Comparison of ENCODE assay signal across 8 mouse cellular contexts in the genomic region with DNA sequence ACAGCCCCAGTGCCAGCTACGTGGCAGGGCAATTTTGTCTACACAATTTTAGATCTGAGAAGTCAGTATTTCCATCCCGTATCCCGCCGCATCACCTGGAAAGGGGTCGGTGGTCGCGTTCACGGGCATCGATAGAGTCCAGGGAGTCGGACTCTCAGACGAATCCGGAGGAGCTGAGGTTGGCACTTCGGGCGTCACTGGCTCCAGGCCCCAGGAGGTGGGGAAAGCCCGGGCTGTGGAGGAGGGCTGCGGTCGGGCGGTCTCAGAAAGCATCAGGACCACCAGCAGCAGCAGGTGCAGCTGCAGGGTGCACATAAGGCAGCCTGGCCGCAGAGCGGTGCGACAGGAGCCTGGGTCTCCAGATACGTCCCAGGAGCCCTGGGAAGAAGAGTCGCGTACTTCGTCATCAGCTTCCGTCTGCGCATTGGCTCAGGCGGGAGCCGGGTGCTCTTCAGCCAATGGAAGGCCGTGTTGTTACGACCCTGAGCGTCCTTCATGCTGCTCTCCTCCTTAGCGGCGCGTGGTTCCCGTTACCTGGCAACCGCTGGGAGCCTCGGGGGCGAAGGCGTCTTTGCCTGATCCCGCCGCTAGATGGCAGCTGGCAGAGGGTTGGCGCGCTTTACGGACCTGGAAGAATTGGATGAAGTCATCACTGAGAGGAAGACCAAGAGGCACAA. TPM values are rescaled to one million over a fixed set of nuclear protein-coding genes. Genes with fewer than 3 reads are reported as not detected.
A peak's percentile ranks its signal among the peaks of the same experiment; 100 is the strongest.
DNase-seq lines count a peak whose midpoint lies in the region; ATAC-seq and TF ChIP-seq lines count a peak whose summit lies in the region.

Gene Tctn3 (minus strand): TSS at position 404 of the 677 bp plus-strand sequence.
Gene Entpd1 (plus strand): TSS at position 537 of the 677 bp plus-strand sequence.

- TF ChIP-seq CTCF in heart, adult 2 months (IDR thresholded peaks at IDR 0.05) = peak; percentile 94

- H3K9ac ChIP-seq in embryonic facial prominence, embryonic 14.5 days (ENCODE audit: low read depth, low read length) = peak within 1 kb of the TSS; percentile 75
- peak within 1 kb of the TSS; percentile 79 for H3K9ac ChIP-seq in heart, adult 2 months (ENCODE audit: low read depth, low read length)
- peak within 1 kb of the TSS; percentile 72 for H3K9ac ChIP-seq in limb, embryonic 13.5 days
- peak within 1 kb of the TSS; percentile 81 for H3K9ac ChIP-seq in midbrain, embryonic 16.5 days (ENCODE audit: low read depth, low read length)

- H3K36me3 ChIP-seq in embryonic facial prominence, embryonic 14.5 days (ENCODE audit: control insufficient read depth, insufficient read depth, low read length) = peaks cover 28% of the 10 kb centered on the region
- no peaks in the 10 kb centered on the region for H3K36me3 ChIP-seq in heart, adult 2 months (ENCODE audit: control insufficient read depth, insufficient read depth, low read length)
- H3K36me3 ChIP-seq in limb, embryonic 13.5 days = peaks cover 29% of the 10 kb centered on the region
- H3K36me3 ChIP-seq in midbrain, embryonic 16.5 days (ENCODE audit: control insufficient read depth, insufficient read depth, low read length) = peaks cover 17% of the 10 kb centered on the region

- H3K4me1 ChIP-seq in embryonic facial prominence, embryonic 14.5 days (ENCODE audit: control insufficient read depth, insufficient read depth, low read length) = peaks cover 4% of the 10 kb centered on the region; the same call in 1 of the 2 replicates
- H3K4me1 ChIP-seq in heart, adult 2 months (ENCODE audit: control insufficient read depth, insufficient read depth, low read length) = no peaks in the 10 kb centered on the region
- peaks cover 6% of the 10 kb centered on the region for H3K4me1 ChIP-seq in limb, embryonic 13.5 days
- peaks cover 6% of the 10 kb centered on the region for H3K4me1 ChIP-seq in midbrain, embryonic 16.5 days (ENCODE audit: control insufficient read depth, insufficient read depth, low read length)

- H3K4me3 ChIP-seq in embryonic facial prominence, embryonic 14.5 days (ENCODE audit: low read depth, low read length) = peak within 1 kb of the TSS; percentile 78
- H3K4me3 ChIP-seq in heart, adult 2 months = peak within 1 kb of the TSS; percentile 91
- peak within 1 kb of the TSS; percentile 82 for H3K4me3 ChIP-seq in limb, embryonic 13.5 days
- peak within 1 kb of the TSS; percentile 86 for H3K4me3 ChIP-seq in midbrain, embryonic 16.5 days (ENCODE audit: low read depth, low read length)

- no peaks in the 10 kb centered on the region for H3K9me3 ChIP-seq in embryonic facial prominence, embryonic 14.5 days (ENCODE audit: control insufficient read depth, low read length)
- no peaks in the 10 kb centered on the region for H3K9me3 ChIP-seq in limb, embryonic 13.5 days
- H3K9me3 ChIP-seq in midbrain, embryonic 16.5 days (replicated peaks; ENCODE audit: control insufficient read depth, low read length, poor library complexity, severe bottlenecking) = no peaks in the 10 kb centered on the region

- TF ChIP-seq POLR2A in heart, adult 2 months (IDR thresholded peaks at IDR 0.05; ENCODE audit: insufficient read depth, low read depth, low read length) = peak; percentile 77

- intact Hi-C loops in heart, adult 2 months (cut with DNase I) = loop anchor here (1.0 to 5.0 kb wide), 2 partner anchors 50 to 110 kb away; no protein-coding TSS in a partner anchor

- H3K27ac ChIP-seq in embryonic facial prominence, embryonic 14.5 days (replicated peaks; ENCODE audit: low read depth, low read length) = no peak within 1 kb of the TSS
- H3K27ac ChIP-seq in heart, adult 2 months = peak within 1 kb of the TSS; percentile 78
- no peak within 1 kb of the TSS for H3K27ac ChIP-seq in limb, embryonic 13.5 days
- peak within 1 kb of the TSS; percentile 74 for H3K27ac ChIP-seq in midbrain, embryonic 16.5 days (ENCODE audit: low read length)

- peak; percentile 99 for DNase-seq in 3T3-L1 (ENCODE audit: low read depth, low spot score)
- DNase-seq in adrenal gland, postnatal 4 days (ENCODE audit: low spot score in 2 of 2) = peak; percentile 85 to 92
- DNase-seq in embryonic facial prominence, embryonic 14.5 days (ENCODE audit: low spot score) = peak; percentile 99
- peak; percentile 94 to 97 for DNase-seq in heart, adult 2 months
- peak; percentile 95 to 96 for DNase-seq in kidney, adult 8-10 months
- peak; percentile 84 to 95 for DNase-seq in spleen, postnatal 10 days (ENCODE audit: low spot score in 2 of 2)

- peak within 1 kb of the TSS; percentile 82 for H3K4me2 ChIP-seq in embryonic facial prominence, embryonic 14.5 days (ENCODE audit: low read depth, low read length)
- peak within 1 kb of the TSS; percentile 79 for H3K4me2 ChIP-seq in limb, embryonic 13.5 days (replicated peaks)
- peak within 1 kb of the TSS; percentile 96 for H3K4me2 ChIP-seq in midbrain, embryonic 16.5 days (ENCODE audit: low read length)

- no peaks in the 10 kb centered on the region for H3K27me3 ChIP-seq in embryonic facial prominence, embryonic 14.5 days (replicated peaks; ENCODE audit: control insufficient read depth, insufficient read depth, low read length)
- no peaks in the 10 kb centered on the region for H3K27me3 ChIP-seq in heart, adult 2 months (ENCODE audit: control insufficient read depth, insufficient read depth, low read length)
- peaks cover 4% of the 10 kb centered on the region; the same call in 1 of the 2 replicates for H3K27me3 ChIP-seq in limb, embryonic 13.5 days
- H3K27me3 ChIP-seq in midbrain, embryonic 16.5 days (ENCODE audit: control insufficient read depth, insufficient read depth, low read depth, low read length) = no peaks in the 10 kb centered on the region

- under 1% methylated on average over 41 of the region's 45 CpGs for WGBS in embryonic facial prominence, embryonic 14.5 days
- 0% methylated on average over 45 of the region's 45 CpGs for WGBS in heart, adult 2 months
- under 1% methylated on average over 45 of the region's 45 CpGs for WGBS in limb, embryonic 13.5 days
- under 1% methylated on average over 45 of the region's 45 CpGs for WGBS in midbrain, embryonic 16.5 days

- ATAC-seq in embryonic facial prominence, embryonic 14.5 days (ENCODE audit: low read depth) = peak; percentile 100
- peak; percentile 100 for ATAC-seq in limb, embryonic 13.5 days (ENCODE audit: low FRiP score, low read depth)
- peak; percentile 100 for ATAC-seq in midbrain, embryonic 16.5 days

- TF ChIP-seq EP300 in heart, adult 2 months (IDR thresholded peaks at IDR 0.05; ENCODE audit: insufficient read depth, low read depth, low read length) = peak; percentile 97

- H3K79me2 ChIP-seq in heart, adult 2 months (replicated peaks; ENCODE audit: control insufficient read depth, insufficient read depth, low read length) = no peaks in the 10 kb centered on the region

RNA-seq across cellular contexts. Expression of gene Tctn3, which starts in this region (rescaled TPM):
- total RNA-seq in adrenal gland, postnatal 4 days (2021) = 1 to 10 TPM; 9.1 to 9.3 TPM
- polyA plus RNA-seq in embryonic facial prominence, embryonic 14.5 days (2014; fragmentation: Nextera tagmentation; extraction: Ambion mirVana) = 10.5 and 11.6 TPM in 2 replicates
- 1 to 10 TPM; 6.5 to 7.6 TPM for total RNA-seq in heart, adult 2 months (2021)
- 7.7 and 10.5 TPM in 2 replicates for polyA plus RNA-seq in heart, adult 2 months (2012; rRNA removed)
- 13.4 and 14.6 TPM in 2 replicates for polyA plus RNA-seq in limb, embryonic 13.5 days (2015; fragmentation: Nextera tagmentation; extraction: Ambion mirVana)
- 16.8 and 17.7 TPM in 2 replicates for polyA plus RNA-seq in midbrain, embryonic 16.5 days (2015; fragmentation: Nextera tagmentation; extraction: Ambion mirVana)

RNA-seq across cellular contexts. Expression of gene Entpd1, which starts in this region (rescaled TPM):
- 10 to 100 TPM; 34.7 to 37.2 TPM for total RNA-seq in adrenal gland, postnatal 4 days (2021)
- polyA plus RNA-seq in embryonic facial prominence, embryonic 14.5 days (2014; fragmentation: Nextera tagmentation; extraction: Ambion mirVana) = 15.7 and 18.3 TPM in 2 replicates
- 10 to 100 TPM; 22.1 to 26.4 TPM for total RNA-seq in heart, adult 2 months (2021)
- polyA plus RNA-seq in heart, adult 2 months (2012; rRNA removed) = 13.0 and 18.6 TPM in 2 replicates
- 5.5 and 7.0 TPM in 2 replicates for polyA plus RNA-seq in limb, embryonic 13.5 days (2015; fragmentation: Nextera tagmentation; extraction: Ambion mirVana)
- 8.2 and 8.6 TPM in 2 replicates for polyA plus RNA-seq in midbrain, embryonic 16.5 days (2015; fragmentation: Nextera tagmentation; extraction: Ambion mirVana)

Comparison
In these comparisons a context has a peak if more than half of its experiments do, and no peak if none do; other contexts are left out.
1. H3K27ac ChIP-seq: peak in heart, adult 2 months (single experiment) and midbrain, embryonic 16.5 days (single experiment); none in embryonic facial prominence, embryonic 14.5 days (single experiment) and limb, embryonic 13.5 days (single experiment).
2. Peak in every context shown above with its lines, with median percentiles within 50 percentile points of each other: DNase-seq, ATAC-seq, H3K4me2 ChIP-seq, H3K4me3 ChIP-seq and H3K9ac ChIP-seq.